Mouse (Mus musculus) ES-CJ7 (cell line): ENCODE data around the gene Insl5.

Source experiments
- DNase-seq: peaks from one replicate; pipeline ENCODE4 v3.0.0; 2011; ENCODE audit warnings: low read depth, low spot score

The Insl5 gene

GRCm38 (mm10) chr4:102990016-102990415 is 36.6 kb downstream of the Insl5 start:
- DNase-seq, result no peak

GRCm38 (mm10) chr4:102989391-102989790 is 37.3 kb downstream of the Insl5 start:
- DNase-seq, result no peak

GRCm38 (mm10) chr4:102988526-102988925 is 38.1 kb downstream of the Insl5 start:
- DNase-seq, result no peak

GRCm38 (mm10) chr4:102987756-102988155 is 38.9 kb downstream of the Insl5 start:
- DNase-seq, result no peak

GRCm38 (mm10) chr4:102987325-102987724 is 39.3 kb downstream of the Insl5 start:
- DNase-seq, result no peak

GRCm38 (mm10) chr4:102986917-102987316 is 39.7 kb downstream of the Insl5 start:
- peak; percentile 62 for DNase-seq

GRCm38 (mm10) chr4:102986173-102986572 is 40.5 kb downstream of the Insl5 start:
- peak; percentile 38 for DNase-seq

GRCm38 (mm10) chr4:102981709-102982108 is 44.9 kb downstream of the Insl5 start:
- DNase-seq, result no peak

- DNase-seq, result no peak
Measured at GRCm38 (mm10) chr4:102979385-102979784, 47.3 kb downstream of the Insl5 start.

- no peak for DNase-seq
Measured at GRCm38 (mm10) chr4:102978440-102978839, 48.2 kb downstream of the Insl5 start, which contains the start of gene Tctex1d1. Tctex1d1 (plus strand) TSS chr4:102978606.

- no peak for DNase-seq
Measured at GRCm38 (mm10) chr4:102977778-102978321, 48.8 kb downstream of the Insl5 start.

GRCm38 (mm10) chr4:102976290-102977275 is 50.1 kb downstream of the Insl5 start:
- DNase-seq, result peak; percentile 86

GRCm38 (mm10) chr4:102974172-102974571 is 52.5 kb downstream of the Insl5 start:
- no peak for DNase-seq

GRCm38 (mm10) chr4:102972071-102972470 is 54.6 kb downstream of the Insl5 start:
- no peak for DNase-seq

GRCm38 (mm10) chr4:102971159-102971558 is 55.5 kb downstream of the Insl5 start:
- no peak for DNase-seq

- DNase-seq, result no peak
Measured at GRCm38 (mm10) chr4:102969599-102969998, 57.0 kb downstream of the Insl5 start.
